Mouse (Mus musculus) G1E (cell line): ENCODE data around the gene Ift52.

Experiments
- CTCF ChIP-seq: IDR thresholded peaks from 2 replicates; pipeline ENCODE4 v1.5.1; 2012; ENCODE audit warnings: low read depth, low read length, inconsistent platforms, mixed read lengths
- GATA1 ChIP-seq: IDR thresholded peaks from 2 replicates; pipeline ENCODE4 v1.6.1; 2012; ENCODE audit warnings: borderline replicate concordance, low read length, inconsistent platforms, mixed read lengths
- GATA2 ChIP-seq: IDR thresholded peaks from 2 replicates; pipeline ENCODE4 v1.6.1; 2012; ENCODE audit warnings: low read depth, low read length, inconsistent platforms, borderline replicate concordance
- POLR2AphosphoS5 ChIP-seq: IDR thresholded peaks from 2 replicates; pipeline ENCODE4 v1.6.1; 2012; ENCODE audit warnings: low read depth, low read length, inconsistent platforms; ENCODE audit not compliant: insufficient replicate concordance

DNA sequence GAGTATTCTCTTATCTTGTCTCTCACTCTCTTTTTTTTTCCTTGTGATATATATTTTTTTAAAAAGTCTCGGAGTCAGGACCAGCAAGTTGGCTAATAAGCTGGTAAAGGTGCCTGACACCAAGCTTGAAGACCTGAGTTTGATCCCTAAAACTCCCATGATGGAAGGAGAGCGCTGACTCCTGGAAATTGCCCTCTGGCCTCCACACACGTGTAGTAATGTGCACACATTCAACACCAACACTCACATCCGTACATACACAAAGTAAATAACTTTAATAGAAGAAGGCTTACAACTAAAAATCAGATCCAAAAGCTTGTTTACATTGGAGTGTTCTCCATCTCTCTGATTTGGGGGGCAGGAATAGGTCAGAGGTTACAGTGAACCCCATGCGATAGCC is 43.9 kb upstream of the Ift52 start:
- TF ChIP-seq CTCF: no peak
- TF ChIP-seq GATA2: no peak
- no peak for TF ChIP-seq GATA1
- no peak for TF ChIP-seq POLR2AphosphoS5
